Mouse (Mus musculus) forebrain, embryonic 15.5 days (tissue): ENCODE data around the gene Plin5. TPM values are rescaled to one million over a fixed set of nuclear protein-coding genes. Genes with fewer than 3 reads are reported as not detected.
A peak's percentile ranks its signal among the peaks of the same experiment; 100 is the strongest.
"Not testable (repeated sequence)": the region's sequence is repeated elsewhere in the genome, so short reads cannot be mapped to it uniquely, and the experiment has no call there.

ENCODE experiments used
- ATAC-seq: fragments of 200-750 bp; cut with Nextera tagmentation; replicated peaks from 2 replicates; pipeline ENCODE4 v1.8.0; 2017; ENCODE audit warnings: mild to moderate bottlenecking, moderate TSS enrichment, moderate library complexity
- H3K27ac ChIP-seq: fragments of 300-500 bp; sonication (generic); replicated peaks from 2 replicates; pipeline ENCODE4 v1.5.1; 2015; ENCODE audit warnings: mild to moderate bottlenecking, inconsistent platforms
- H3K27me3 ChIP-seq: fragments of 300-500 bp; sonication (generic); 2 replicates; pipeline ENCODE4 v1.6.1; 2015; ENCODE audit warnings: inconsistent platforms
- H3K36me3 ChIP-seq: fragments of 300-500 bp; sonication (generic); 2 replicates; pipeline ENCODE4 v1.6.1; 2015; ENCODE audit warnings: mild to moderate bottlenecking, inconsistent platforms
- H3K4me1 ChIP-seq: fragments of 300-500 bp; sonication (generic); 2 replicates; pipeline ENCODE4 v1.6.1; 2015; ENCODE audit warnings: inconsistent platforms
- H3K4me2 ChIP-seq: fragments of 300-500 bp; sonication (generic); replicated peaks from 2 replicates; pipeline ENCODE4 v1.6.1; 2015; ENCODE audit warnings: mild to moderate bottlenecking, inconsistent platforms
- H3K4me3 ChIP-seq: fragments of 300-500 bp; sonication (generic); 2 replicates; pipeline ENCODE4 v1.5.1; 2015; ENCODE audit warnings: mild to moderate bottlenecking, inconsistent platforms
- H3K9ac ChIP-seq: fragments of 300-500 bp; sonication (generic); replicated peaks from 2 replicates; pipeline ENCODE4 v1.6.1; 2015; ENCODE audit warnings: mild to moderate bottlenecking, inconsistent platforms
- H3K9me3 ChIP-seq: fragments of 300-500 bp; sonication (generic); 2 replicates; pipeline ENCODE4 v1.6.1; 2016; ENCODE audit warnings: inconsistent platforms
- WGBS: fragments of 180-500 bp; shearing (Covaris S2); methylation state at CpG from one replicate; pipeline ENCODE4 v1.1.7; 2015; ENCODE audit warnings: mixed read lengths; 5-methylcytosine and 5-hydroxymethylcytosine counted together
- polyA plus RNA-seq: library from polyadenylated mRNA; unstranded; fragments of >200 nt; fragmentation: Nextera tagmentation; extraction: Ambion mirVana; gene quantifications from 2 replicates; pipeline ENCODE4 v1.2.1, GENCODE M21; 2015

Plin5 gene
- polyA plus RNA-seq, 1 experiment from 2014 or later = 0.69 TPM

- Histone ChIP-seq H3K4me1 (no peaks in the 10 kb centered on the region), H3K4me3 (no peak overlapping the region), H3K4me2 (no peak overlapping the region), H3K36me3 (peaks cover 62% of the 10 kb centered on the region), H3K27me3 (no peaks in the 10 kb centered on the region), H3K9ac (no peak overlapping the region), H3K9me3 (no peaks in the 10 kb centered on the region), H3K27ac (no peak overlapping the region)
- 94% methylated on average over 5 of the region's 5 CpGs for WGBS
- no peak for ATAC-seq
Observed at GRCm38 (mm10) chr17:56102158-56102557, 15.2 kb downstream of the Plin5 start.

GRCm38 (mm10) chr17:56100811-56101210 lies 16.6 kb downstream of the Plin5 start:
- no peak overlapping the region for H3K27ac ChIP-seq
- H3K27me3 ChIP-seq = no peaks in the 10 kb centered on the region
- 86% methylated on average over 3 of the region's 3 CpGs for WGBS
- H3K4me3 ChIP-seq = no peak overlapping the region
- H3K4me2 ChIP-seq = no peak overlapping the region
- no peak overlapping the region for H3K9ac ChIP-seq
- H3K9me3 ChIP-seq = no peaks in the 10 kb centered on the region
- ATAC-seq = no peak
- H3K4me1 ChIP-seq = no peaks in the 10 kb centered on the region
- peaks cover 75% of the 10 kb centered on the region for H3K36me3 ChIP-seq

GRCm38 (mm10) chr17:56098711-56099572 lies 18.5 kb downstream of the Plin5 start:
- Histone ChIP-seq H3K4me3 (no peak overlapping the region), H3K27me3 (no peaks in the 10 kb centered on the region), H3K9ac (no peak overlapping the region), H3K9me3 (no peaks in the 10 kb centered on the region), H3K36me3 (peaks cover 76% of the 10 kb centered on the region), H3K4me1 (no peaks in the 10 kb centered on the region), H3K4me2 (no peak overlapping the region), H3K27ac (no peak overlapping the region)
- 92% methylated on average over 15 of the region's 15 CpGs for WGBS
- no peak for ATAC-seq

GRCm38 (mm10) chr17:56098180-56098579 lies 19.2 kb downstream of the Plin5 start:
- Histone ChIP-seq H3K4me2 (no peak overlapping the region), H3K9ac (no peak overlapping the region), H3K9me3 (no peaks in the 10 kb centered on the region), H3K4me1 (no peaks in the 10 kb centered on the region), H3K27ac (no peak overlapping the region), H3K4me3 (no peak overlapping the region), H3K36me3 (peaks cover 75% of the 10 kb centered on the region), H3K27me3 (no peaks in the 10 kb centered on the region)
- 89% methylated on average over 8 of the region's 8 CpGs for WGBS
- no peak for ATAC-seq

GRCm38 (mm10) chr17:56096883-56097282 lies 20.5 kb downstream of the Plin5 start:
- no peak overlapping the region for H3K4me2 ChIP-seq
- no peaks in the 10 kb centered on the region for H3K4me1 ChIP-seq
- H3K9me3 ChIP-seq = no peaks in the 10 kb centered on the region
- 91% methylated on average over 12 of the region's 12 CpGs for WGBS
- H3K27me3 ChIP-seq = no peaks in the 10 kb centered on the region
- no peak overlapping the region for H3K9ac ChIP-seq
- no peak overlapping the region for H3K4me3 ChIP-seq
- no peak overlapping the region for H3K27ac ChIP-seq
- no peak for ATAC-seq
- peaks cover 62% of the 10 kb centered on the region for H3K36me3 ChIP-seq

GRCm38 (mm10) chr17:56092794-56093193 lies 24.6 kb downstream of the Plin5 start:
- Histone ChIP-seq H3K27me3 (no peaks in the 10 kb centered on the region), H3K9me3 (no peaks in the 10 kb centered on the region), H3K27ac (no peak overlapping the region), H3K4me1 (no peaks in the 10 kb centered on the region), H3K36me3 (peaks cover 37% of the 10 kb centered on the region), H3K4me3 (no peak overlapping the region), H3K9ac (no peak overlapping the region), H3K4me2 (no peak overlapping the region)
- WGBS = 88% methylated on average over 1 of the region's 1 CpGs
- ATAC-seq = no peak

- no peaks in the 10 kb centered on the region for H3K4me1 ChIP-seq
- no peaks in the 10 kb centered on the region for H3K9me3 ChIP-seq
- no peak for ATAC-seq
- no peak overlapping the region for H3K4me3 ChIP-seq
- no peaks in the 10 kb centered on the region for H3K27me3 ChIP-seq
- no peak overlapping the region for H3K27ac ChIP-seq
- peaks cover 34% of the 10 kb centered on the region for H3K36me3 ChIP-seq
- H3K4me2 ChIP-seq = no peak overlapping the region
- 85% methylated on average over 1 of the region's 1 CpGs for WGBS
- no peak overlapping the region for H3K9ac ChIP-seq
Observed at GRCm38 (mm10) chr17:56092312-56092711, 25.1 kb downstream of the Plin5 start.

GRCm38 (mm10) chr17:56080781-56081585 lies 36.4 kb downstream of the Plin5 start:
- Histone ChIP-seq H3K4me2 (peak overlapping the region; percentile 97), H3K9ac (peak overlapping the region; percentile 80), H3K4me3 (peak overlapping the region; percentile 88), H3K27me3 (no peaks in the 10 kb centered on the region), H3K27ac (peak overlapping the region; percentile 29; the same call in 1 of the 2 replicates), H3K4me1 (peaks cover 32% of the 10 kb centered on the region), H3K9me3 (no peaks in the 10 kb centered on the region), H3K36me3 (peaks cover 12% of the 10 kb centered on the region; the same call in 1 of the 2 replicates)
- 6% methylated on average over 8 of the region's 8 CpGs for WGBS
- peak; percentile 51 for ATAC-seq

GRCm38 (mm10) chr17:56079921-56080320 lies 37.5 kb downstream of the Plin5 start:
- H3K4me3 ChIP-seq = peak overlapping the region; percentile 88
- no peaks in the 10 kb centered on the region for H3K27me3 ChIP-seq
- H3K4me2 ChIP-seq = peak overlapping the region; percentile 97
- no peak for ATAC-seq
- peaks cover 38% of the 10 kb centered on the region for H3K4me1 ChIP-seq
- peaks cover 12% of the 10 kb centered on the region; the same call in 1 of the 2 replicates for H3K36me3 ChIP-seq
- peak overlapping the region; percentile 80 for H3K9ac ChIP-seq
- peak overlapping the region; percentile 68; the same call in 1 of the 2 replicates for H3K27ac ChIP-seq
- no peaks in the 10 kb centered on the region for H3K9me3 ChIP-seq
- WGBS = 2% methylated on average over 11 of the region's 11 CpGs

- no peaks in the 10 kb centered on the region for H3K9me3 ChIP-seq
- peaks cover 9% of the 10 kb centered on the region; the same call in 1 of the 2 replicates for H3K36me3 ChIP-seq
- H3K4me1 ChIP-seq = peaks cover 39% of the 10 kb centered on the region
- peak; percentile 92 for ATAC-seq
- H3K27me3 ChIP-seq = no peaks in the 10 kb centered on the region
- peak within 1 kb of the TSS; percentile 80 for H3K9ac ChIP-seq
- peak within 1 kb of the TSS; percentile 97 for H3K4me2 ChIP-seq
- peak within 1 kb of the TSS; percentile 68 for H3K27ac ChIP-seq
- WGBS = under 1% methylated on average over 60 of the region's 61 CpGs
- peak within 1 kb of the TSS; percentile 88 for H3K4me3 ChIP-seq
Observed at GRCm38 (mm10) chr17:56078880-56079795, 38.3 kb downstream of the Plin5 start, which contains the start of gene Hdgfl2. Gene Hdgfl2 (plus strand): TSS chr17:56079634.

GRCm38 (mm10) chr17:56078361-56078760 lies 39.0 kb downstream of the Plin5 start:
- H3K36me3 ChIP-seq, H3K9me3 ChIP-seq, H3K9ac ChIP-seq, H3K27me3 ChIP-seq, ATAC-seq: not testable (repeated sequence)
- H3K27ac ChIP-seq = 0 out of 2 replicates have a peak overlapping the region, but pooled peaks have one; percentile 35
- peaks cover 44% of the 10 kb centered on the region for H3K4me1 ChIP-seq
- peak overlapping the region; percentile 88 for H3K4me3 ChIP-seq
- 65% methylated on average over 9 of the region's 9 CpGs for WGBS
- peak overlapping the region; percentile 97; the same call in 1 of the 2 replicates for H3K4me2 ChIP-seq
